Mouse (Mus musculus) cerebellum, adult 11 months (tissue): ENCODE data around the gene Trem3.

Experiments used
- DNase-seq: peaks from one replicate; pipeline ENCODE4 v3.0.0; 2022

Trem3 gene

GRCm38 (mm10) chr17:48272598-48272997 lies 25.0 kb downstream of the Trem3 start:
- DNase-seq, result no peak

- no peak for DNase-seq
Observed at GRCm38 (mm10) chr17:48274098-48274497, 26.5 kb downstream of the Trem3 start.

DNA sequence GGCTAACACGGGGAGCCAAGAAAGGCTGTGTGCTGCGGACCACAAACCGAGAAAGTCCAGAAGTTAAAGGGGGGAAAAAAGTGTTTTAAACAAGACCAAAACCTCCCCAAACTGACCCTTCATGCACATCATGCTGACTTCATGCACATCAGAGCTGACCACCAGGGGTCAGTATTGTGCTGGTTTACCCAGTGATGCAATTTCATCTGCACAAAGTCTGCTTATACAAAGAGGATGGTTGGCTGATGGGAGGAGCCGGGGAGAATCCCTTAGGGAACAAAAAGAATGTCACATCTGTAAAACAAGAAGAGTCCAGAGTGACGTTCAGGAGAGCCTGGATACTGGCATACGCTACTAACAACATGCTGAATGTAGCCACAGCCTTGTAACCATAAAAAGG lies 27.3 kb downstream of the Trem3 start:
- peak; percentile 51 for DNase-seq

DNA sequence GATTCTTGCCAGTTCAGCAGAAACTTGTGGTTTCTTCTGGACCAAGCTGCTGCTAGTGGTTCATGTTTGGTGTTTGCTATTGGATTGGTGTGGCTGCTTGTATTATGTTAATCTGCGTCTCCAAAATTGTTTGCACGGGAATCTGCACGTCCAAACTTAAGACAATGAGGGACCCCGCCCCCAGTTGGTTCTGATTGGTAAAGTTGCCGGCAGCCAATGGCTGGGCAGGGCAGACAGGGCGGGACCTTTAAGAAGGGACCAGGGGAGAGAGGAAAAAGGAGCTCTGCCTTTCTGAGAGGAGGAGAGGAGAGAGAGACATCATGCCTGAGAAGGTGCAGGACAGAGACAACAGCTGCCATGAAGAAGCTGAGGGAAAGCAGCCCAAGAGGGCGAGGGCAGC lies 28.2 kb downstream of the Trem3 start:
- DNase-seq, result no peak

GRCm38 (mm10) chr17:48278381-48278780 lies 30.8 kb downstream of the Trem3 start:
- DNase-seq, result no peak

GRCm38 (mm10) chr17:48279002-48279401 lies 31.4 kb downstream of the Trem3 start:
- no peak for DNase-seq

DNA sequence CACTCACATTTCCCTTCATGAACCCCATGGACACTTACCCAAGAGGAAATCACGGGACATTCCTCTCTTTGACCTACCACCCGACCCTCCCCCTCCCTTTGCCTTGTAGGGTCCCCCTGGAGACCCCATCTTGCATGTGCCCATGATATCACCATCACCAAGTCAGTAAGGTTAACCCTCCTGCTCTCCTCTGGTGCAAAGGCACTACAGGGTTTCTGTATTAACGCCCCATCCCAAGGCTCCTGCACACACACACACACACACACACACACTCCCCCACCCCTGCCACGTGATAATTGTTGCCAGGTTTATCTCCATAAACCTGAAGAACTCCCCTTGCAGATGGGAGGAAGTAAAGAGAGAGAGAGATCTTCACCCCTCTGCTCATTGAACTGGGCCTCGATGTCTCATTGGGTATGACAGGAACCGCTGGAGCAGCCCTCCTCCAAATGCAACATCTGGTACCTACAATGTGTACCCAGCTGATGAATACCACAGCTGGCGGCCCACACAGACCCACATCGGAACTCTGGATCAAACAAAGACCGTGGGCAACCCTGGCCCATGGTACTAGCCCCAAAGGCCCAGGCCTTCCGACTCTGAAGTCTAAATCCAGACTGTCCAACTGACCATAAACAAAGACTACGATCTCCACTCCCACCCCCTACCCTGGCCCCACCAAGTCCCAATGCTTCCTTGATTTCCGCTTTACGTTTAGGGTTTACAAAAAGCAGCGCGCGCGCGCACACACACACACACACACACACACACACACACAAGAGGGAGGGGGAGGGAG lies 33.6 kb downstream of the Trem3 start:
- DNase-seq, result no peak

- DNase-seq, result no peak
Observed at GRCm38 (mm10) chr17:48281739-48282085, 34.1 kb downstream of the Trem3 start.

DNA sequence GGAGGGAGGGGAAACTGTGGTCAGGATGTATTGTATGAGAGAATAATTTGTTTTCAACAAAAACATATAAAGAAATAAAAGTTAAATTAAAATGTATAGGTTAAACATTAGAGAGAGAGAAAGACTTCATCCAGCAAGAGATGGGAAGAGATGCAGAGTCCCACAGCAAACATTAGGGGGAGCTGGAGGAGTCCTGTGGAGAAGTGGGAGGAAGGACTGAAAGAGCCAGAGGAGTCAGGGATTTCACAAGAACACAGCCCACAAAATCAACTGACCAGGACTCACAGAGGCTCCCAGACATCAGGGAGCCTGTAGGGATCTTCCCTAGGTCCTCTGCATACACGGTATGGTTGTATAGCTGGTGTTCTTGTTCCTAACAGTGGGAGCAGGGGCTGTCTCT lies 39.2 kb downstream of the Trem3 start:
- no peak for DNase-seq

GRCm38 (mm10) chr17:48287276-48287675 lies 39.7 kb downstream of the Trem3 start:
- DNase-seq, result no peak

- DNase-seq, result no peak
Observed at GRCm38 (mm10) chr17:48293500-48294194, 46.1 kb downstream of the Trem3 start.

GRCm38 (mm10) chr17:48299203-48299602 lies 51.6 kb downstream of the Trem3 start, which contains the start of gene Treml2:
Gene Treml2, plus strand, starts transcription at chr17:48299498.
- DNase-seq, result no peak

DNA sequence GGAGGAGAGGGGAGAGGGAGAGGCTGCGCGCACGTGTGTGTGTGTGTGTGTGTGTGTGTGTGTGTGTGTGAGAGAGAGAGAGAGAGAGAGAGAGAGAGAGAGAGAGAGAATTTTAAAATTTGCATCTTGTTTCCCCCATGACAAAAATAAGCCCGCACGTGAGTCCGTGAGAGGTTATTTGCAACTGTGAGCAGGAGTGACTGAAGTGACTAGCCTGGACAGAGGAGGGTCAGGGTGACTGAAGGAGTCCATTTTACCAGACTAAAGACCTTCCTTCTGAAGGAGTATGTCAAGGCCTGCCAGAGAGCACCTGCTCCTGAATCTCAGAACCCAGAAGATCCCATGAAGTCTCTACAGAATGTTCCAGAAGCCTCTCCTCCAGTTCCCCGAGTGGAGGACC lies 52.2 kb downstream of the Trem3 start:
- no peak for DNase-seq

DNA sequence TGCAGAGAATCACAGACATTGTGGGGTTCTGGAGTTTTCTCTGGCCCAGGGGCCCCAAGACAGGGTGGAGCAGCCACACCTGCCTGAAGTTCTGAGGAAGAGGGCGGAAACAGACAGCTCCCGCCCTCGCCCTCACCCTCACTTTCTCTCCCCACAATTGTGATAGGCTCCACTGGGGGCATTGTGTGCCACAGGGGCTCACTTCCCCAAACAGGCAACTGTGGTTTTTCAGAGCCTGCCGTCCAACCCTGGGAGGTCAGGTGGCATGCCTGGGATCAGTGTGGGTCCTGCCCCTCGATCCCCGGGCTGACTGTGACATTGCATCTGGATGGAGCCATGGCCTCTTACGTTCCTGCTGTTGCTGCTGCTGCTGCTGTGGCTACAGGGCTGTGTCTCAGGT lies 52.6 kb downstream of the Trem3 start:
- DNase-seq, result no peak

GRCm38 (mm10) chr17:48300861-48301260 lies 53.3 kb downstream of the Trem3 start:
- DNase-seq, result no peak

GRCm38 (mm10) chr17:48301792-48302191 lies 54.2 kb downstream of the Trem3 start:
- no peak for DNase-seq
